Mouse (Mus musculus): Measurements from ENCODE around the gene Smad9. TPM values are rescaled to one million over a fixed set of nuclear protein-coding genes. Genes with fewer than 3 reads are reported as not detected.

Smad9 gene
- polyA plus RNA-seq, 1 experiment from 2014 or later = 1.7 TPM

GRCm38 (mm10) chr3:54791822-54792677, 36.7 kb downstream of the Smad9 start:
- H3K4me2 ChIP-seq (replicated peaks) = no peak overlapping the region
- H3K27me3 ChIP-seq = no peaks in the 10 kb centered on the region
- H3K9me3 ChIP-seq = peaks cover 13% of the 10 kb centered on the region
- H3K4me1 ChIP-seq = no peaks in the 10 kb centered on the region
- no peak for ATAC-seq (ENCODE audit: low FRiP score, low read depth)
- H3K9ac ChIP-seq = no peak overlapping the region
- H3K36me3 ChIP-seq = peaks cover 28% of the 10 kb centered on the region
- 71% methylated on average over 10 of the region's 10 CpGs for WGBS
- H3K4me3 ChIP-seq = no peak overlapping the region
- H3K27ac ChIP-seq = no peak overlapping the region

- H3K27me3 ChIP-seq = no peaks in the 10 kb centered on the region
- peaks cover 26% of the 10 kb centered on the region for H3K36me3 ChIP-seq
- H3K4me1 ChIP-seq = no peaks in the 10 kb centered on the region
- WGBS = 87% methylated on average over 6 of the region's 6 CpGs
- ATAC-seq (ENCODE audit: low FRiP score, low read depth) = no peak
- peaks cover 13% of the 10 kb centered on the region for H3K9me3 ChIP-seq
- no peak overlapping the region for H3K27ac ChIP-seq
- H3K4me3 ChIP-seq = no peak overlapping the region
- no peak overlapping the region for H3K9ac ChIP-seq
- no peak overlapping the region for H3K4me2 ChIP-seq (replicated peaks)
Measured at GRCm38 (mm10) chr3:54793762-54794161, 38.4 kb downstream of the Smad9 start.

DNA sequence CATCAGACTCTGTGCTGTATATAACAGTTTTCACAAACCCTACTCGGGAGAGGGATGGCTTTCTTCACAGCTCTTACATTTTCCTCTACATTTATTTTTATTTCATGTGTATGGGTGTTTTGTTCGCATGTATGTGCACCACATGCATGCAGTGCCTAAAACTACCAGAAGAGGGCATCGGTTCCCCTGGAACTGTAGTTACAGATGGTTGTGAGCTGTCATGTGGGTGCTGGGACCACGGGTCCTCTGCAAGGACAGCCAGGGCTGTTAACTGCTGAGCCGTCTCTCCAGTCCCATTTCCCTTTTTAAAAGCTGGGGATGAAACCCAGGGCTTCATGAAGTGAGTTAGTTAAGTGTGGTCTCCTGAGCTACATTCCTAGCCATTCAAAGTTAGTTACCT, 40.0 kb downstream of the Smad9 start:
- Histone ChIP-seq H3K4me2 (replicated peaks) (no peak overlapping the region), H3K4me1 (no peaks in the 10 kb centered on the region), H3K27ac (no peak overlapping the region), H3K9ac (no peak overlapping the region), H3K4me3 (no peak overlapping the region), H3K36me3 (peaks cover 18% of the 10 kb centered on the region), H3K9me3 (peaks cover 13% of the 10 kb centered on the region), H3K27me3 (no peaks in the 10 kb centered on the region)
- 90% methylated on average over 5 of the region's 5 CpGs for WGBS
- ATAC-seq (ENCODE audit: low FRiP score, low read depth) = no peak

- WGBS = 95% methylated on average over 1 of the region's 1 CpGs
- H3K27me3 ChIP-seq = no peaks in the 10 kb centered on the region
- peaks cover 13% of the 10 kb centered on the region for H3K9me3 ChIP-seq
- H3K4me3 ChIP-seq = no peak overlapping the region
- peaks cover 18% of the 10 kb centered on the region for H3K36me3 ChIP-seq
- no peak for ATAC-seq (ENCODE audit: low FRiP score, low read depth)
- no peak overlapping the region for H3K27ac ChIP-seq
- no peaks in the 10 kb centered on the region for H3K4me1 ChIP-seq
- H3K4me2 ChIP-seq (replicated peaks) = no peak overlapping the region
- H3K9ac ChIP-seq = no peak overlapping the region
Measured at GRCm38 (mm10) chr3:54795806-54796205, 40.4 kb downstream of the Smad9 start.

DNA sequence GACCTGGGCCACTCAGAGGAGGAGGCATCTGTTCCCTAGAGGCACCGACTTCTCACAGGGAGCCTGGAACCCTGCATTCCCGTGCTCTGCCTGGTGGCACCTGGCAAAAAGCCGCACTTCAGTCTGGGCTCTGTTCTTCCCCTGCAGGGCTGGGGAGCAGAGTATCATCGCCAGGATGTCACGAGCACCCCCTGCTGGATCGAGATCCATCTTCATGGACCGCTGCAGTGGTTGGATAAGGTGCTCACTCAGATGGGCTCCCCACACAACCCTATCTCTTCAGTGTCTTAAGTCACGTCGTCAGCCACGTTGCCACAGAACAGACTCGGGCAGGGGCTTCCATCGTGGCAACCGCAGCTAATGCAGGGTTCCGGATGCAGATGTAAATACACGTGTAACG, 41.8 kb downstream of the Smad9 start:
- H3K9me3 ChIP-seq = peaks cover 13% of the 10 kb centered on the region
- no peak overlapping the region for H3K4me2 ChIP-seq (replicated peaks)
- no peak overlapping the region for H3K9ac ChIP-seq
- H3K27me3 ChIP-seq = no peaks in the 10 kb centered on the region
- H3K4me3 ChIP-seq = no peak overlapping the region
- no peak overlapping the region for H3K27ac ChIP-seq
- no peaks in the 10 kb centered on the region for H3K4me1 ChIP-seq
- peak; percentile 32; the same call in 1 of the 2 replicates for ATAC-seq (ENCODE audit: low FRiP score, low read depth)
- peaks cover 18% of the 10 kb centered on the region for H3K36me3 ChIP-seq
- WGBS = 38% methylated on average over 16 of the region's 16 CpGs

GRCm38 (mm10) chr3:54803713-54804112, 48.3 kb downstream of the Smad9 start:
- Histone ChIP-seq H3K36me3 (peaks cover 24% of the 10 kb centered on the region), H3K9me3 (no peaks in the 10 kb centered on the region), H3K27me3 (no peaks in the 10 kb centered on the region), H3K27ac (no peak overlapping the region), H3K4me3 (no peak overlapping the region), H3K4me1 (peaks cover 24% of the 10 kb centered on the region), H3K9ac (no peak overlapping the region), H3K4me2 (replicated peaks) (no peak overlapping the region)
- 93% methylated on average over 8 of the region's 8 CpGs for WGBS
- ATAC-seq (ENCODE audit: low FRiP score, low read depth) = no peak

GRCm38 (mm10) chr3:54807061-54807661, 51.8 kb downstream of the Smad9 start:
- Histone ChIP-seq H3K36me3 (peaks cover 24% of the 10 kb centered on the region), H3K27me3 (peaks cover 5% of the 10 kb centered on the region; the same call in 1 of the 2 replicates), H3K27ac (peak overlapping the region; percentile 87), H3K4me2 (replicated peaks) (peak overlapping the region; percentile 93), H3K4me1 (peaks cover 24% of the 10 kb centered on the region), H3K4me3 (peak overlapping the region; percentile 89), H3K9me3 (no peaks in the 10 kb centered on the region), H3K9ac (peak overlapping the region; percentile 95)
- WGBS = 0% methylated on average over 55 of the region's 56 CpGs
- ATAC-seq (ENCODE audit: low FRiP score, low read depth) = peak; percentile 83

GRCm38 (mm10) chr3:54807666-54808217, 52.4 kb downstream of the Smad9 start, which contains the start of gene Rfxap:
Gene Rfxap (minus strand): TSS chr3:54807791.
- peaks cover 5% of the 10 kb centered on the region; the same call in 1 of the 2 replicates for H3K27me3 ChIP-seq
- peaks cover 24% of the 10 kb centered on the region for H3K4me1 ChIP-seq
- peak within 1 kb of the TSS; percentile 87 for H3K27ac ChIP-seq
- no peaks in the 10 kb centered on the region for H3K9me3 ChIP-seq
- H3K36me3 ChIP-seq = peaks cover 23% of the 10 kb centered on the region
- peak within 1 kb of the TSS; percentile 95 for H3K9ac ChIP-seq
- H3K4me2 ChIP-seq (replicated peaks) = peak within 1 kb of the TSS; percentile 93
- H3K4me3 ChIP-seq = peak within 1 kb of the TSS; percentile 89
- 0% methylated on average over 52 of the region's 52 CpGs for WGBS
- peak; percentile 96 for ATAC-seq (ENCODE audit: low FRiP score, low read depth)

DNA sequence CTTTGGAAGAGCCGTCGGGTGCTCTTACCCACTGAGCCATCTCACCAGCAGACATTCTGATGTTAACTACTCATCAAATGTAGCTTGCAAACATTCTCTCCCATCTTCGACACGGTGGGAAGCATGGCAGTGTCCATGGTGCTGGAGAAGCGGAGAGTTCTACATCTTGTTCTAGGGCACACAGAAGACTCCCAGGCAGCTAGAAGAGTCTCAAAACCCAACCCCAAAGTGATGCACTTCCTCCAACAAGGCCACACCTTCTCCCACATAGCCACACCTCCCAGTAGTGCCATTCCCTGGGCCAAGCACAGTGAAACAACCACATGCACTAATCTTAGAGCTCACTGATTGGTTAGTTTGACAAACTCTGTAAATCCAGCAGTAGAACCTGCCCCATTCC, 53.7 kb downstream of the Smad9 start:
- 59% methylated on average over 5 of the region's 5 CpGs for WGBS
- H3K9me3 ChIP-seq = no peaks in the 10 kb centered on the region

DNA sequence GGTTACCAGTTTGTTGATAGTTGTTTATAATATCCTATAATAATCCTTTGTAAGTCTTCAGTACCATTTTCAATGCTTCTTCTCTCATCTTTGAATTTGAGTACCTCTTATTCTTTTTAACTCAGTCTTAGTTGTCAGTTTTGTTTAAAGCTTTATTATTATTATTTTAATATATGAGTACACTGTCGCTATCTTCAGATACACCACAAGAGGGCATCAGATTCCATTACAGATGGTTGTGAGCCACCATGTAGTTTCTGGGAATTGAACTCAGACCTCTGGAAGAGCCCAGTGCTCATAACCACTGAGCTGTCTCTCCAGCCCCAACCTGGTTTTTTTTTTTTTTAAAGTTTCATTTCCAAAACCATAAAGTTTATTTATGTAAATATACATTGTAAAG, 56.2 kb downstream of the Smad9 start:
- no peak for ATAC-seq (ENCODE audit: low FRiP score, low read depth)
- H3K4me2 ChIP-seq (replicated peaks) = no peak overlapping the region
- no peaks in the 10 kb centered on the region for H3K36me3 ChIP-seq
- H3K9ac ChIP-seq = no peak overlapping the region
- no peak overlapping the region for H3K4me3 ChIP-seq
- H3K27ac ChIP-seq = no peak overlapping the region
- H3K9me3 ChIP-seq = no peaks in the 10 kb centered on the region
- 60% methylated on average over 1 of the region's 1 CpGs for WGBS
- peaks cover 8% of the 10 kb centered on the region for H3K4me1 ChIP-seq
- H3K27me3 ChIP-seq = peaks cover 5% of the 10 kb centered on the region; the same call in 1 of the 2 replicates

More for the DNA sequence above, 53.7 kb downstream of the Smad9 start:
- Histone ChIP-seq H3K4me1 (peaks cover 24% of the 10 kb centered on the region), H3K9ac (no peak overlapping the region), H3K27ac (no peak overlapping the region), H3K4me3 (no peak overlapping the region), H3K36me3 (peaks cover 13% of the 10 kb centered on the region), H3K4me2 (replicated peaks) (no peak overlapping the region), H3K27me3 (peaks cover 5% of the 10 kb centered on the region; the same call in 1 of the 2 replicates)
- no peak for ATAC-seq (ENCODE audit: low FRiP score, low read depth)

DNA sequence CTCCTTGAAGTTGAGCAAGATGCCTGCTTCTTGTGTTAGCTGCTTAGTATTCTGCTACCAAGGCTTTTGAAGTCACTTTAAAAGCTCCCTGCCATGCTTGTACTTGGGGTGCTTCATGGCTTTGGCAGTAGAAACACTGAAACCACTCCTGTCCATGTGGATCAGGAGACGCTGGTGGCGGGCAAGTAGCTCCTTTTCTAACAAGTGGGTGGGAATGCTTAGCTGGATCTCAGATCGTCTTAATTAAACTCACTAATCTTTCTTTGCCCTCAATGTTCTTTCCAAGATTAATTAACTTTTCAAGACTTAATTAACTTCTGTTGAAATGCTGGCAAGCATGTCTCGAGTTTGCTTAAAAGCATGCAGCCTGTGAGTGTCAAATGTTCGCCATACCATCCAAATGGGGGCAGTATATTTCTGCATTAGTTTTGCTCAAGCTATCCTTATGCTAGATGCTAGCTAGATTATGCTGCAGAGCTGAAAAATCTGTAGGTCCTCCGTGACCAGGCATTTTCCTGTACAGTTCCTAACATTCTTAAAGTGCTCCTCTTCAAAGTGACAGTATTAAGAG, 58.1 kb downstream of the Smad9 start:
- 66% methylated on average over 6 of the region's 6 CpGs for WGBS

DNA sequence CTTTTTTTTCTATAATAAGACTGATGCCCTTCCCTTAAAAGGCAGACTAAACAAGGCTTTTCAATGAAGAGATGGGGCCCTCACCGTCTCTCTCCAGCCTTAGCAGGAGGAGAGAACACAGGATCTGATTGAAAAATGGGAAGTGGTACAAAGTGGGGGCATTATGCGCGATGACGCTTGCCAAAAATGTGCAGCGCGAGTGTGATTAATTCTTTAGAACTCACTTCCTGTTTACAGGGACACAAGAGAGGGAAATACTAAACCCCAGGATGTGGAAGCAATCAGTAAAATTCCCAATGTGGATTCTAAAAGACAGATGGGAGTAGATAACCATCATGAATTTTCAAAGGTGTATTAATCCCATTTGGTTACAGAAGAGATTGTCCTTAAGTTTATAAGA, 59.2 kb downstream of the Smad9 start:
- H3K4me3 ChIP-seq = no peak overlapping the region
- WGBS = 81% methylated on average over 6 of the region's 6 CpGs
- H3K9ac ChIP-seq = no peak overlapping the region
- no peak for ATAC-seq (ENCODE audit: low FRiP score, low read depth)
- H3K36me3 ChIP-seq = no peaks in the 10 kb centered on the region
- H3K27ac ChIP-seq = no peak overlapping the region
- no peak overlapping the region for H3K4me2 ChIP-seq (replicated peaks)
- no peaks in the 10 kb centered on the region for H3K4me1 ChIP-seq
- H3K9me3 ChIP-seq = no peaks in the 10 kb centered on the region
- H3K27me3 ChIP-seq = 0 out of 2 replicates have a peak, but pooled peaks cover 3% of the 10 kb centered on the region

More for the DNA sequence above, 58.1 kb downstream of the Smad9 start:
- Histone ChIP-seq H3K9me3 (no peaks in the 10 kb centered on the region), H3K4me2 (replicated peaks) (no peak overlapping the region), H3K4me1 (no peaks in the 10 kb centered on the region), H3K4me3 (no peak overlapping the region), H3K27ac (no peak overlapping the region), H3K9ac (no peak overlapping the region), H3K36me3 (no peaks in the 10 kb centered on the region), H3K27me3 (peaks cover 5% of the 10 kb centered on the region; the same call in 1 of the 2 replicates)
- ATAC-seq (ENCODE audit: low FRiP score, low read depth) = no peak

Measured in limb, embryonic 13.5 days (tissue).